In genomic region chr11:16907517-16908129, GRCm38 (mm10) we compare ENCODE assay signal across 16 mouse cellular contexts. TPM values are rescaled to one million over a fixed set of nuclear protein-coding genes. Genes with fewer than 3 reads are reported as not detected.
DNase-seq lines count a peak whose midpoint lies in the region; ATAC-seq and TF ChIP-seq lines count a peak whose summit lies in the region.
"Had no signal": no experiment of that assay in that cellular context is flagged by ENCODE, and none has a peak within 500 bp of the region (broad histone marks: within the 10 kb centered on the region; RNA-seq: fewer than 3 reads in every experiment).

No protein-coding gene starts in this region.

- no peak for TF ChIP-seq EP300 in lung, postnatal 0 days (IDR thresholded peaks at IDR 0.05)

- H3K4me2 ChIP-seq in lung, embryonic 14.5 days, result no peak overlapping the region
- H3K4me2 ChIP-seq in lung, postnatal 0 days (replicated peaks; ENCODE audit: low read depth, low read length), result no peak overlapping the region
- H3K4me2 ChIP-seq in intestine, embryonic 15.5 days (replicated peaks), result no peak overlapping the region
- H3K4me2 ChIP-seq in forebrain, embryonic 15.5 days (replicated peaks), result no peak overlapping the region
- H3K4me2 ChIP-seq: embryonic facial prominence, embryonic 15.5 days; forebrain, embryonic 13.5 days; heart, embryonic 15.5 days; lung, embryonic 15.5 days had no signal

- TF ChIP-seq CTCF in lung, embryonic 14.5 days (IDR thresholded peaks at IDR 0.05; ENCODE audit: low read depth), result no peak
- TF ChIP-seq CTCF in lung, postnatal 0 days (IDR thresholded peaks at IDR 0.05), result no peak

- H3K27ac ChIP-seq in lung, embryonic 14.5 days (ENCODE audit: low read depth), result no peak overlapping the region
- H3K27ac ChIP-seq in lung, postnatal 0 days (ENCODE audit: low read length), result no peak overlapping the region
- H3K27ac ChIP-seq in intestine, embryonic 15.5 days, result peak overlapping the region; percentile 24; the same call in 1 of the 2 replicates
- H3K27ac ChIP-seq in forebrain, embryonic 15.5 days (replicated peaks), result no peak overlapping the region
- H3K27ac ChIP-seq: embryonic facial prominence, embryonic 15.5 days; forebrain, embryonic 13.5 days; heart, embryonic 15.5 days; lung, embryonic 15.5 days; midbrain, embryonic 10.5 days had no signal

- no peaks in the 10 kb centered on the region for H3K9me3 ChIP-seq in lung, embryonic 14.5 days (ENCODE audit: low read depth, low read length)
- H3K9me3 ChIP-seq in lung, postnatal 0 days (ENCODE audit: low read length), result no peaks in the 10 kb centered on the region
- H3K9me3 ChIP-seq in intestine, embryonic 15.5 days, result no peaks in the 10 kb centered on the region
- H3K9me3 ChIP-seq in forebrain, embryonic 15.5 days, result no peaks in the 10 kb centered on the region
- H3K9me3 ChIP-seq: embryonic facial prominence, embryonic 15.5 days; forebrain, embryonic 13.5 days; heart, embryonic 15.5 days; lung, embryonic 15.5 days; midbrain, embryonic 10.5 days had no signal

- H3K4me1 ChIP-seq in lung, embryonic 14.5 days (ENCODE audit: insufficient read depth), result no peaks in the 10 kb centered on the region
- no peaks in the 10 kb centered on the region for H3K4me1 ChIP-seq in lung, postnatal 0 days (ENCODE audit: insufficient read depth, low read depth, low read length)
- H3K4me1 ChIP-seq in intestine, embryonic 15.5 days (replicated peaks), result no peaks in the 10 kb centered on the region
- no peaks in the 10 kb centered on the region for H3K4me1 ChIP-seq in forebrain, embryonic 15.5 days
- H3K4me1 ChIP-seq: embryonic facial prominence, embryonic 15.5 days; forebrain, embryonic 13.5 days; lung, embryonic 15.5 days; midbrain, embryonic 10.5 days had no signal

- no peak for ATAC-seq in lung, embryonic 14.5 days (ENCODE audit: insufficient read depth)
- no peak for ATAC-seq in lung, postnatal 0 days
- peak; percentile 75 for ATAC-seq in intestine, embryonic 15.5 days
- ATAC-seq in forebrain, embryonic 15.5 days (replicated peaks), result no peak
- ATAC-seq: forebrain, embryonic 13.5 days had no signal

- no peak overlapping the region for H3K9ac ChIP-seq in lung, embryonic 14.5 days
- no peak overlapping the region for H3K9ac ChIP-seq in lung, postnatal 0 days (replicated peaks; ENCODE audit: low read depth)
- no peak overlapping the region for H3K9ac ChIP-seq in intestine, embryonic 15.5 days
- no peak overlapping the region for H3K9ac ChIP-seq in forebrain, embryonic 15.5 days (replicated peaks)
- H3K9ac ChIP-seq: embryonic facial prominence, embryonic 15.5 days; forebrain, embryonic 13.5 days; heart, embryonic 15.5 days; lung, embryonic 15.5 days had no signal

- no peak overlapping the region for H3K4me3 ChIP-seq in lung, embryonic 14.5 days (ENCODE audit: low read depth, low read length)
- H3K4me3 ChIP-seq in lung, postnatal 0 days (ENCODE audit: low read depth, low read length), result no peak overlapping the region
- H3K4me3 ChIP-seq in intestine, embryonic 15.5 days (replicated peaks), result no peak overlapping the region
- no peak overlapping the region for H3K4me3 ChIP-seq in forebrain, embryonic 15.5 days
- H3K4me3 ChIP-seq: embryonic facial prominence, embryonic 15.5 days; forebrain, embryonic 13.5 days; heart, embryonic 15.5 days; lung, embryonic 15.5 days; midbrain, embryonic 10.5 days had no signal

- H3K36me3 ChIP-seq in lung, embryonic 14.5 days (ENCODE audit: insufficient read depth), result peaks cover 16% of the 10 kb centered on the region; the same call in 1 of the 2 replicates
- no peaks in the 10 kb centered on the region for H3K36me3 ChIP-seq in lung, postnatal 0 days (ENCODE audit: insufficient read depth, low read length)
- peaks cover 10% of the 10 kb centered on the region; the same call in 1 of the 2 replicates for H3K36me3 ChIP-seq in intestine, embryonic 15.5 days
- no peaks in the 10 kb centered on the region for H3K36me3 ChIP-seq in forebrain, embryonic 15.5 days
- H3K36me3 ChIP-seq: heart, embryonic 15.5 days; midbrain, embryonic 10.5 days had no signal

- WGBS in lung, embryonic 14.5 days, result 94% methylated on average over 1 of the region's 1 CpGs
- WGBS in lung, postnatal 0 days, result 83% methylated on average over 1 of the region's 1 CpGs
- WGBS in intestine, embryonic 15.5 days, result 75% methylated on average over 1 of the region's 1 CpGs
- WGBS in forebrain, embryonic 15.5 days, result 88% methylated on average over 1 of the region's 1 CpGs

- no peaks in the 10 kb centered on the region for H3K27me3 ChIP-seq in lung, embryonic 14.5 days (ENCODE audit: insufficient read depth, low read length)
- H3K27me3 ChIP-seq in lung, postnatal 0 days (replicated peaks; ENCODE audit: insufficient read depth, low read length), result no peaks in the 10 kb centered on the region
- H3K27me3 ChIP-seq in intestine, embryonic 15.5 days (replicated peaks), result no peaks in the 10 kb centered on the region
- H3K27me3 ChIP-seq in forebrain, embryonic 15.5 days, result no peaks in the 10 kb centered on the region
- H3K27me3 ChIP-seq: embryonic facial prominence, embryonic 15.5 days; forebrain, embryonic 13.5 days; heart, embryonic 15.5 days; lung, embryonic 15.5 days had no signal

- DNase-seq in lung, embryonic 14.5 days, result peak; percentile 11
- no peak for DNase-seq in lung, postnatal 0 days (ENCODE audit: low spot score)
- peak; percentile 40 for DNase-seq in kidney, postnatal 10 days
- DNase-seq in left cerebral cortex, adult 9 months (ENCODE audit: low spot score in 2 of 2), result no peak
- no peak for DNase-seq in left cerebral cortex, adult 18-20 months (ENCODE audit: low spot score in 2 of 2)
- DNase-seq: cerebellum, adult 8-10 months; heart, adult 11 months; layer of hippocampus, adult 9-11 months; liver had no signal

RNA-seq across cellular contexts. Expression of gene Fbxo48, which starts 43.6 kb away (rescaled TPM):
- polyA plus RNA-seq in lung, embryonic 14.5 days (2014; fragmentation: Nextera tagmentation; extraction: Ambion mirVana), result 2.0 and 2.8 TPM in 2 replicates
- polyA plus RNA-seq in lung, postnatal 0 days (2015; fragmentation: Nextera tagmentation; extraction: Ambion mirVana), result 0.11 and 0.20 TPM in 2 replicates
- 1.4 and 1.6 TPM in 2 replicates for polyA plus RNA-seq in intestine, embryonic 15.5 days (2015; fragmentation: Nextera tagmentation; extraction: Ambion mirVana)
- total RNA-seq in left cerebral cortex, adult 18-20 months (2021), result 1 to 10 TPM; 1.4 to 1.5 TPM
- polyA plus RNA-seq in forebrain, embryonic 15.5 days (2015; fragmentation: Nextera tagmentation; extraction: Ambion mirVana), result 0.98 and 1.1 TPM in 2 replicates

Comparison
In these comparisons a context has a peak if more than half of its experiments do, and no peak if none do; other contexts are left out.
1. DNase-seq: peak in lung, embryonic 14.5 days (single experiment) and kidney, postnatal 10 days (single experiment); none in lung, postnatal 0 days (single experiment), left cerebral cortex, adult 9 months (0 of 2) and left cerebral cortex, adult 18-20 months (0 of 2).